Mouse (Mus musculus) gastrocnemius, postnatal 4 days (tissue): Measurements from ENCODE around the gene Ccdc142. TPM values are rescaled to one million over a fixed set of nuclear protein-coding genes. Genes with fewer than 3 reads are reported as not detected.

Experiments
- DNase-seq, 2 experiments: peaks; one replicate each; pipeline ENCODE4 v3.0.0; 2021 to 2022; ENCODE audit warnings: low spot score in 2 of 2, mixed read lengths in 2 of 2
- total RNA-seq, 2 experiments: library from RNA; stranded (reverse); gene quantifications; 2 replicates each; pipeline ENCODE4 v1.2.3; 2021

Ccdc142 gene
- total RNA-seq, 2 experiments from 2014 or later = 2.5 to 2.8 TPM

- no peak for DNase-seq
Measured at GRCm38 (mm10) chr6:83083497-83083896, 17.9 kb upstream of the Ccdc142 start.

GRCm38 (mm10) chr6:83084477-83084876 lies 16.9 kb upstream of the Ccdc142 start:
- DNase-seq = no peak

- no peak for DNase-seq
Measured at GRCm38 (mm10) chr6:83086121-83087035, 15.0 kb upstream of the Ccdc142 start, which contains the start of gene Lbx2. Lbx2 (plus strand) TSS chr6:83086367.

- peak in 1 of 2 experiments; percentile 25 for DNase-seq
Measured at GRCm38 (mm10) chr6:83087205-83087925, 14.0 kb upstream of the Ccdc142 start.

GRCm38 (mm10) chr6:83087926-83088260 lies 13.5 kb upstream of the Ccdc142 start:
- DNase-seq = no peak

GRCm38 (mm10) chr6:83092416-83093127 lies 8.8 kb upstream of the Ccdc142 start:
- DNase-seq = no peak

GRCm38 (mm10) chr6:83095968-83096367 lies 5.4 kb upstream of the Ccdc142 start:
- no peak for DNase-seq

- no peak for DNase-seq
Measured at GRCm38 (mm10) chr6:83098411-83098810, 3.0 kb upstream of the Ccdc142 start.

GRCm38 (mm10) chr6:83101688-83102556 lies 521 bp downstream of the Ccdc142 start:
- DNase-seq = peak in 1 of 2 experiments; percentile 72

GRCm38 (mm10) chr6:83103130-83103650 lies 1.8 kb downstream of the Ccdc142 start:
- DNase-seq = no peak

- DNase-seq = no peak
Measured at GRCm38 (mm10) chr6:83104158-83104557, 2.8 kb downstream of the Ccdc142 start.

- DNase-seq = peak; percentile 77 to 86
Measured at GRCm38 (mm10) chr6:83107566-83108400, 6.4 kb downstream of the Ccdc142 start.

- DNase-seq = peak; percentile 64 to 86
Measured at GRCm38 (mm10) chr6:83108762-83109668, 7.6 kb downstream of the Ccdc142 start, which contains the start of gene Mrpl53. Mrpl53 (plus strand) TSS chr6:83109040.

GRCm38 (mm10) chr6:83111510-83112136 lies 10.2 kb downstream of the Ccdc142 start:
- no peak for DNase-seq

GRCm38 (mm10) chr6:83115011-83115671 lies 13.7 kb downstream of the Ccdc142 start, which contains the start of gene Mogs:
Mogs (plus strand) TSS chr6:83115496.
- peak; percentile 91 to 95 for DNase-seq

- peak in 1 of 2 experiments; percentile 38 for DNase-seq
Measured at GRCm38 (mm10) chr6:83115682-83116372, 14.4 kb downstream of the Ccdc142 start.
